Mouse (Mus musculus): Measurements from ENCODE around the gene Gck. TPM values are rescaled to one million over a fixed set of nuclear protein-coding genes. Genes with fewer than 3 reads are reported as not detected.
A peak's percentile ranks its signal among the peaks of the same experiment; 100 is the strongest.
"Not testable (repeated sequence)": the region's sequence is repeated elsewhere in the genome, so short reads cannot be mapped to it uniquely, and the experiment has no call there.

Gene Gck
- total RNA-seq, 1 experiment from 2014 or later = not detected

GRCm38 (mm10) chr11:5965865-5966264 is 16.0 kb upstream of the Gck start:
- ATAC-seq (replicated peaks; ENCODE audit: insufficient number of reproducible peaks, low FRiP score, low TSS enrichment, poor library complexity, severe bottlenecking) = no peak

GRCm38 (mm10) chr11:5960051-5960450 is 10.2 kb upstream of the Gck start:
- ATAC-seq (replicated peaks; ENCODE audit: insufficient number of reproducible peaks, low FRiP score, low TSS enrichment, poor library complexity, severe bottlenecking) = no peak

- ATAC-seq (replicated peaks; ENCODE audit: insufficient number of reproducible peaks, low FRiP score, low TSS enrichment, poor library complexity, severe bottlenecking) = peak; percentile 83
Measured at GRCm38 (mm10) chr11:5955546-5956276, 5.8 kb upstream of the Gck start, which contains the start of gene Ykt6. Ykt6 (plus strand) TSS chr11:5955693.

- peak; percentile 70 for ATAC-seq (replicated peaks; ENCODE audit: insufficient number of reproducible peaks, low FRiP score, low TSS enrichment, poor library complexity, severe bottlenecking)
Measured at GRCm38 (mm10) chr11:5954965-5955504, 5.2 kb upstream of the Gck start.

GRCm38 (mm10) chr11:5954435-5954834 is 4.6 kb upstream of the Gck start:
- ATAC-seq (replicated peaks; ENCODE audit: insufficient number of reproducible peaks, low FRiP score, low TSS enrichment, poor library complexity, severe bottlenecking) = no peak

GRCm38 (mm10) chr11:5953130-5953765 is 3.4 kb upstream of the Gck start:
- ATAC-seq (replicated peaks; ENCODE audit: insufficient number of reproducible peaks, low FRiP score, low TSS enrichment, poor library complexity, severe bottlenecking) = no peak

- ATAC-seq (replicated peaks; ENCODE audit: insufficient number of reproducible peaks, low FRiP score, low TSS enrichment, poor library complexity, severe bottlenecking) = no peak
Measured at GRCm38 (mm10) chr11:5952501-5952900, 2.6 kb upstream of the Gck start.

- ATAC-seq (replicated peaks; ENCODE audit: insufficient number of reproducible peaks, low FRiP score, low TSS enrichment, poor library complexity, severe bottlenecking) = no peak
Measured at GRCm38 (mm10) chr11:5948546-5949250, 1.2 kb downstream of the Gck start.

GRCm38 (mm10) chr11:5947796-5948195 is 2.1 kb downstream of the Gck start:
- no peak for ATAC-seq (replicated peaks; ENCODE audit: insufficient number of reproducible peaks, low FRiP score, low TSS enrichment, poor library complexity, severe bottlenecking)

- no peak for ATAC-seq (replicated peaks; ENCODE audit: insufficient number of reproducible peaks, low FRiP score, low TSS enrichment, poor library complexity, severe bottlenecking)
Measured at GRCm38 (mm10) chr11:5945096-5945495, 4.8 kb downstream of the Gck start.

- no peak for ATAC-seq (replicated peaks; ENCODE audit: insufficient number of reproducible peaks, low FRiP score, low TSS enrichment, poor library complexity, severe bottlenecking)
Measured at GRCm38 (mm10) chr11:5942966-5943365, 6.9 kb downstream of the Gck start.

GRCm38 (mm10) chr11:5934531-5934930 is 15.3 kb downstream of the Gck start:
- ATAC-seq (replicated peaks; ENCODE audit: insufficient number of reproducible peaks, low FRiP score, low TSS enrichment, poor library complexity, severe bottlenecking) = not testable (repeated sequence)

GRCm38 (mm10) chr11:5931947-5932346 is 17.9 kb downstream of the Gck start:
- not testable (repeated sequence) for ATAC-seq (replicated peaks; ENCODE audit: insufficient number of reproducible peaks, low FRiP score, low TSS enrichment, poor library complexity, severe bottlenecking)

- no peak for ATAC-seq (replicated peaks; ENCODE audit: insufficient number of reproducible peaks, low FRiP score, low TSS enrichment, poor library complexity, severe bottlenecking)
Measured at GRCm38 (mm10) chr11:5930578-5930977, 19.3 kb downstream of the Gck start.

- no peak for ATAC-seq (replicated peaks; ENCODE audit: insufficient number of reproducible peaks, low FRiP score, low TSS enrichment, poor library complexity, severe bottlenecking)
Measured at GRCm38 (mm10) chr11:5926696-5927220, 23.1 kb downstream of the Gck start.

- ATAC-seq (replicated peaks; ENCODE audit: insufficient number of reproducible peaks, low FRiP score, low TSS enrichment, poor library complexity, severe bottlenecking) = no peak
Measured at GRCm38 (mm10) chr11:5924699-5925098, 25.2 kb downstream of the Gck start.

GRCm38 (mm10) chr11:5920323-5920960 is 29.4 kb downstream of the Gck start:
- ATAC-seq (replicated peaks; ENCODE audit: insufficient number of reproducible peaks, low FRiP score, low TSS enrichment, poor library complexity, severe bottlenecking) = no peak

- no peak for ATAC-seq (replicated peaks; ENCODE audit: insufficient number of reproducible peaks, low FRiP score, low TSS enrichment, poor library complexity, severe bottlenecking)
Measured at GRCm38 (mm10) chr11:5919606-5920005, 30.3 kb downstream of the Gck start.

- no peak for ATAC-seq (replicated peaks; ENCODE audit: insufficient number of reproducible peaks, low FRiP score, low TSS enrichment, poor library complexity, severe bottlenecking)
Measured at GRCm38 (mm10) chr11:5918111-5918510, 31.8 kb downstream of the Gck start.

Measured in monocyte, adult 5-6 weeks (primary cell).